Mouse (Mus musculus) pancreas, adult 10 weeks (tissue): ENCODE measurements around the gene Olfr749. TPM values are rescaled to one million over a fixed set of nuclear protein-coding genes. Genes with fewer than 3 reads are reported as not detected.

Experiments used
- polyA plus RNA-seq: library from polyadenylated mRNA; stranded (reverse); fragments of 350-450 nt; fragmentation: Illumina TruSeq; extraction: RNeasy Lipid Tissue Mini Kit (QIAGEN cat#74804); gene quantifications from one replicate; pipeline ENCODE4 v1.2.3, GENCODE M21; 2015; ENCODE audit warnings: low read depth, low replicate concordance; ENCODE audit not compliant: insufficient read depth

Gene Olfr749
- polyA plus RNA-seq, result not detected

DNA sequence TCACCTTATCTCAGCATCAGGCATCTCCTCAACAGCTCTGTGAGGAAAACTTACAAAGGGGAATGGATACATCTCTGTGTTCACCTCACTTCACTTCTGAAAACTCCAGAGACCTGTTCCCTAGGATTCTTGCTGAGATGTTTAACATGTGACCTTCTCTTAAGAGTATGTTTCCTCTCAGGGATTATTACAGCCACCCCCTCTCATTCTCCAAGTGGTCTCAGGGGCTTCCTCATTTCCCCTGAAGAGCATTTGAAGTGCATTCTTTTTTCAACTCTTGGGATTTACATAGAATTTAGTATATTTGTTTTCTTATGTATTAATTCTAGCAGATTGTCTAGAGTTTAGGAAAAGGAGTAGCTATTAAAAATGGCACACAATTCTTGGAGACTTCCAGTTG lies at the start of gene Olfr749:
Gene Olfr749, minus strand, starts transcription at position 101 of the 400 bp plus-strand sequence.

DNA sequence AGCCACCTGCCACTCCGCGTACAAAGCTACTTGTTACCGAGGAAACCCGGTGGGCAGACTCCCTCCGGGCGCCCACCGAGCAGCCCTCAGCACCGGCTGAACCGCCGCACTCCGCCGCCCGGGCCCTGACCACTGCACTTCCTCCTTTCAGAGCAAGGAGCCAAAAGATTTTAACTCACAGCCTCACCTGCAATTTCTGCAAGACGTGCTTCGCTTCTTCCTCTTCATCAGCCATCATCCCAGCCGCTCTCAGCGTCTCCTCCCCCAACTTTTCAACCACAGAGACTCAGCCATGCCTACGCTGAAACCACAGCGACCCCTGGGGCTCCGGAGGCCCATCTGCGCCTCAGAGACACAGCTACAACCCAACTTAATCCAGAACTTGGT lies 40.4 kb upstream of the Olfr749 start, which contains the start of gene Ttc5:
Gene Ttc5, minus strand, starts transcription at position 269 of the 387 bp plus-strand sequence.

DNA sequence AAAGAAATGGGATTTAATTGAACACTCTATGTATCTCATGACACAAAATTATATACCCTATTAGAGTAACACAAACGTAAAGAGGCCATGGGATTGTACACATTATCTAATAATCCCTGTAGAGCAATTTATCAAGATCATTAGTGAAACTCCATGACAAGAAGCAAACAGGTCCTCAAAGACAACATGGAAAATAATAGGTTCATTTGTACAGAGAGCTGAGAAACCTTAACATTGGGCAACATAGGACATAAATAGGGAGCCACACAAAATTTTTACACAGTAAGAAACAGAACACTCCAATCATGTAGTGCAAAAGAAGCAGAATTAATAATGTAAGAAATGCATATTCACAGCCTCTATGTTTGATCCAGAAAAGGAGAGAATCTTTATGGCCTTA lies 37.8 kb downstream of the Olfr749 start, which contains the start of gene Olfr748:
Gene Olfr748, plus strand, starts transcription at position 301 of the 400 bp plus-strand sequence.

DNA sequence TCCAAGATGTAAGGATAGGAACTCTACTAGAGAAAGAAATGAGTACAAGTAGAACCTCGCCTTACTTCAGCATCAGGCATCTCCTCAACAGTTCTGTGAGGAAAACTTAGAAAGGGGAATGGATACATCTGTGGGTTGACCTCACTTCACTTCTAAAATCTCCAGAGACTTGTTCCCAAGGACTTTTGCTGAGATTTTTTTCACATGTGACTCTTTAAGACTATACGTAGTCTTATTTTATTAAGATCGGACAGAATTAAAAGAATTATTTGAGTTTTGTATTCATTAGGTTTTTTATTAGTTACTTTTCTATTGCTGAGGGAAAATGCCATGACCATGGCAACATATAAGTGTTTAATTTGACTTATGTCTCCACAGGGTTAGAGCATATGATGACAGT lies 51.8 kb downstream of the Olfr749 start, which contains the start of gene Olfr747:
Gene Olfr747, minus strand, starts transcription at position 101 of the 400 bp plus-strand sequence.

Other genes with a start within 250 kb of the Olfr749 start
- gene Olfr742, start 241.5 kb downstream of the Olfr749 start, polyA plus RNA-seq, result not detected
- gene Olfr743, start 223.3 kb downstream of the Olfr749 start, polyA plus RNA-seq, result not detected
- gene Olfr744, start 130.2 kb downstream of the Olfr749 start, polyA plus RNA-seq, result not detected
- not detected for gene Olfr745, start 105.7 kb downstream of the Olfr749 start, polyA plus RNA-seq
- gene Olfr746, start 98.0 kb downstream of the Olfr749 start, polyA plus RNA-seq, result not detected
- not detected for gene Olfr747, start 51.9 kb downstream of the Olfr749 start, polyA plus RNA-seq
- not detected for gene Olfr748, start 37.7 kb downstream of the Olfr749 start, polyA plus RNA-seq
- gene Ttc5, start 40.4 kb upstream of the Olfr749 start, polyA plus RNA-seq, result 10.5 TPM
- not detected for gene Ccnb1ip1, start 62.6 kb upstream of the Olfr749 start, polyA plus RNA-seq
- gene Parp2, start 62.7 kb upstream of the Olfr749 start, polyA plus RNA-seq, result 28.7 TPM
- gene Tep1, start 125.5 kb upstream of the Olfr749 start, polyA plus RNA-seq, result 8.0 TPM
- 0.18 TPM for gene Klhl33, start 152.4 kb upstream of the Olfr749 start, polyA plus RNA-seq
- 13.7 TPM for gene Osgep, start 179.8 kb upstream of the Olfr749 start, polyA plus RNA-seq
- 6.9 TPM for gene Apex1, start 179.9 kb upstream of the Olfr749 start, polyA plus RNA-seq
- gene Pip4p1, start 185.8 kb upstream of the Olfr749 start, polyA plus RNA-seq, result 14.0 TPM
- gene Pnp, start 186.0 kb upstream of the Olfr749 start, polyA plus RNA-seq, result 13.4 TPM
- gene Gm49342, start 199.4 kb upstream of the Olfr749 start, polyA plus RNA-seq, result 5.8 TPM
- 1.1 TPM for gene Pnp2, start 210.9 kb upstream of the Olfr749 start, polyA plus RNA-seq